In the genomic region with DNA sequence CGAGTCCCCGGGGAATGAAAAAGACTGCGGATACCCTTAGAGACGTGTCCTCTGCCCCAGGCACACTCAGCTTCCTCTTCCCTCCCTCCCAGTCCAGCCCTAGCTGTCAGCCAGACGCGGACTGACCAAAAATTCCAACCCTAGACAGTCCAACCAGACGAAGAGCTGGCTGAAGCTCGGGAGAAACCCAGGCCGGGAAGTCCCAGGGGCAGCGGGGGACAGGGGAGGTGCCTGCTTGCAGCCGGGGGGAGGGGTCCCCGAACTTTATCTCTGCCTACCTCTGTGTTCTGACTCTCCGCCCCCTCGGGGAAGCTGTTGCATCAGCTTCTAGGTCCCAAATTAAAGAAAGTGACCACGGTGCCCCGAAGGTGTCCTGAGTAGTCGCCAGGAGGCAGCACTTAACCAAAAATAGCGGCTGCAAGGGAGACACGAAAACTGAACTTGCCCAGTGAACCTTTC, we compare ENCODE assay signal across 9 mouse cellular contexts. TPM values are rescaled to one million over a fixed set of nuclear protein-coding genes. Genes with fewer than 3 reads are reported as not detected.
DNase-seq lines count a peak whose midpoint lies in the region; ATAC-seq and TF ChIP-seq lines count a peak whose summit lies in the region.
"Had no signal": no experiment of that assay in that cellular context is flagged by ENCODE, and none has a peak within 500 bp of the region (broad histone marks: within the 10 kb centered on the region; RNA-seq: fewer than 3 reads in every experiment).

A gene (minus strand): TSS at position 158 of the 459 bp plus-strand sequence.

- H3K9ac ChIP-seq in MEL (ENCODE audit: control insufficient read depth, low read depth, low read length, poor library complexity, severe bottlenecking), result peak within 1 kb of the TSS; percentile 86
- peak within 1 kb of the TSS; percentile 60 for H3K9ac ChIP-seq in heart, embryonic 12.5 days
- no peak within 1 kb of the TSS for H3K9ac ChIP-seq in neural tube, embryonic 13.5 days

- TF ChIP-seq CTCF in MEL (IDR thresholded peaks at IDR 0.05 in 2 of 3, conservative IDR thresholded peaks at IDR 0.05 in 1 of 3; ENCODE audit: control insufficient read depth in 1 of 3, insufficient read depth in 1 of 3, low read depth in 2 of 3, low read length in 3 of 3, poor library complexity in 1 of 3, severe bottlenecking in 1 of 3), result peak; percentile 59 to 99 (median 81); a peak in 5 of 6 replicates

- peak; percentile 96 for TF ChIP-seq RAD21 in MEL (IDR thresholded peaks at IDR 0.05; ENCODE audit: low read depth, low read length)

- H3K4me3 ChIP-seq in MEL (ENCODE audit: control insufficient read depth in 1 of 2, insufficient read depth in 1 of 2, low read depth in 2 of 2, low read length in 2 of 2), result peak within 1 kb of the TSS; percentile 64 to 75
- H3K4me3 ChIP-seq in heart, embryonic 12.5 days, result peak within 1 kb of the TSS; percentile 19
- no peak within 1 kb of the TSS for H3K4me3 ChIP-seq in neural tube, embryonic 13.5 days
- H3K4me3 ChIP-seq: megakaryocyte, embryonic 14.5 days had no signal

- H3K4me1 ChIP-seq in MEL (ENCODE audit: control insufficient read depth in 1 of 2, insufficient read depth in 2 of 2, low read length in 2 of 2), result peaks cover 3 to 18% of the 10 kb centered on the region in 2 experiments
- peaks cover 36% of the 10 kb centered on the region for H3K4me1 ChIP-seq in heart, embryonic 12.5 days (replicated peaks)
- H3K4me1 ChIP-seq in neural tube, embryonic 13.5 days (replicated peaks), result peaks cover 16% of the 10 kb centered on the region

- peak; percentile 54 for DNase-seq in adrenal gland, postnatal 14 days
- DNase-seq in adrenal gland, postnatal 25 days, result no peak
- DNase-seq in MEL (ENCODE audit: low read depth, low spot score), result peak; percentile 97
- DNase-seq in liver, result peak; percentile 77
- DNase-seq in cerebellum, adult 11-12 months, result no peak

- H3K9me3 ChIP-seq in MEL (replicated peaks; ENCODE audit: insufficient read depth, low read length), result no peaks in the 10 kb centered on the region
- H3K9me3 ChIP-seq in heart, embryonic 12.5 days (replicated peaks), result no peaks in the 10 kb centered on the region
- no peaks in the 10 kb centered on the region for H3K9me3 ChIP-seq in neural tube, embryonic 13.5 days
- H3K9me3 ChIP-seq: megakaryocyte, embryonic 14.5 days had no signal

- TF ChIP-seq POLR2A in MEL (IDR thresholded peaks at IDR 0.05; ENCODE audit: control insufficient read depth in 1 of 2, insufficient read depth in 1 of 2, low read depth in 1 of 2, low read length in 2 of 2, poor library complexity in 1 of 2), result peak; percentile 78 to 82; a peak in 3 of 4 replicates

- ATAC-seq in heart, embryonic 12.5 days (ENCODE audit: insufficient number of reproducible peaks, low FRiP score), result no peak
- ATAC-seq in neural tube, embryonic 13.5 days (ENCODE audit: low read depth), result no peak
- no peak for ATAC-seq in inflammation-experienced regulatory T-cells, adult 6 months

- peaks cover 12% of the 10 kb centered on the region for H3K79me2 ChIP-seq in MEL (ENCODE audit: control insufficient read depth, insufficient read depth, low read length, poor library complexity)

- H3K36me3 ChIP-seq in MEL (ENCODE audit: control insufficient read depth in 1 of 2, insufficient read depth in 2 of 2, low read length in 2 of 2), result peaks cover 0 to 13% of the 10 kb centered on the region in 2 experiments; a peak in 2 of 4 replicates
- no peaks in the 10 kb centered on the region for H3K36me3 ChIP-seq in heart, embryonic 12.5 days
- H3K36me3 ChIP-seq in neural tube, embryonic 13.5 days, result no peaks in the 10 kb centered on the region

- no peaks in the 10 kb centered on the region for H3K27me3 ChIP-seq in MEL (ENCODE audit: control insufficient read depth in 1 of 2, insufficient read depth in 2 of 2, low read length in 2 of 2)
- H3K27me3 ChIP-seq in heart, embryonic 12.5 days (replicated peaks), result no peaks in the 10 kb centered on the region
- peaks cover 40% of the 10 kb centered on the region for H3K27me3 ChIP-seq in neural tube, embryonic 13.5 days
- H3K27me3 ChIP-seq: megakaryocyte, embryonic 14.5 days had no signal

- 4% methylated on average over 19 of the region's 19 CpGs for WGBS in heart, embryonic 12.5 days
- WGBS in neural tube, embryonic 13.5 days, result 7% methylated on average over 19 of the region's 19 CpGs

- TF ChIP-seq EP300 in MEL (IDR thresholded peaks at IDR 0.05; ENCODE audit: low read depth in 1 of 2, low read length in 2 of 2), result peak in 1 of 2 experiments; percentile 78; a peak in 2 of 4 replicates

- peak within 1 kb of the TSS; percentile 60 for H3K4me2 ChIP-seq in heart, embryonic 12.5 days
- peak within 1 kb of the TSS; percentile 21 for H3K4me2 ChIP-seq in neural tube, embryonic 13.5 days

- peak within 1 kb of the TSS; percentile 89 for H3K27ac ChIP-seq in MEL (ENCODE audit: control insufficient read depth, low read depth, low read length)
- H3K27ac ChIP-seq in heart, embryonic 12.5 days (ENCODE audit: poor library complexity, severe bottlenecking), result no peak within 1 kb of the TSS
- H3K27ac ChIP-seq in neural tube, embryonic 13.5 days (replicated peaks), result no peak within 1 kb of the TSS

TF ChIP-seq in MEL, 35 proteins besides CTCF, POLR2A, EP300 and RAD21 (continues in another document):
- TF ChIP-seq CHD1 (IDR thresholded peaks at IDR 0.05; ENCODE audit: low read depth, low read length) (no peak), SMC3 (IDR thresholded peaks at IDR 0.05; ENCODE audit: low read depth, low read length) (peak; percentile 95), ETS1 (IDR thresholded peaks at IDR 0.05; ENCODE audit: low read depth, low read length) (peak; percentile 78), UBTF (IDR thresholded peaks at IDR 0.05; ENCODE audit: borderline replicate concordance, insufficient read depth, low read depth, low read length) (no peak), GABPA (IDR thresholded peaks at IDR 0.05; ENCODE audit: low read depth, low read length) (no peak), MYB (IDR thresholded peaks at IDR 0.05; ENCODE audit: low read depth, low read length) (no peak), POLR2AphosphoS5 (IDR thresholded peaks at IDR 0.05; ENCODE audit: borderline replicate concordance, low read depth, low read length) (no peak), MEF2A (IDR thresholded peaks at IDR 0.05; ENCODE audit: extremely low read depth, insufficient replicate concordance, low read depth, low read length, poor library complexity, severe bottlenecking) (no peak), E2F4 (IDR thresholded peaks at IDR 0.05; ENCODE audit: borderline replicate concordance, low read depth, low read length) (no peak), NRF1 (IDR thresholded peaks at IDR 0.05; ENCODE audit: insufficient read depth, low read depth, low read length, poor library complexity, severe bottlenecking) (0 out of 2 replicates have a peak, but pooled peaks have one; percentile 12), MAFK (IDR thresholded peaks at IDR 0.05; ENCODE audit: borderline replicate concordance, low read depth, low read length) (no peak), ZNF384 (IDR thresholded peaks at IDR 0.05; ENCODE audit: low read depth, low read length) (peak; percentile 52; the same call in 1 of the 2 replicates), MAX (IDR thresholded peaks at IDR 0.05; ENCODE audit: low read length) (peak; percentile 26; the same call in 1 of the 2 replicates), HCFC1 (IDR thresholded peaks at IDR 0.05; ENCODE audit: low read depth, low read length) (peak; percentile 68), ELF1 (IDR thresholded peaks at IDR 0.05; ENCODE audit: low read depth, low read length) (no peak), MYC (IDR thresholded peaks at IDR 0.05; ENCODE audit: low read depth, low read length) (peak; percentile 80; the same call in 1 of the 2 replicates), USF2 (IDR thresholded peaks at IDR 0.05; ENCODE audit: borderline replicate concordance in 1 of 2, insufficient read depth in 1 of 2, low read depth in 1 of 2, low read length in 2 of 2) (no peak), USF1 (IDR thresholded peaks at IDR 0.05; ENCODE audit: low read depth, low read length) (no peak), TCF12 (IDR thresholded peaks at IDR 0.05; ENCODE audit: low read depth, low read length) (peak; percentile 62; the same call in 1 of the 2 replicates), KAT2A (conservative IDR thresholded peaks at IDR 0.05; ENCODE audit: low read depth, low read length) (no peak; the same call in 1 of the 2 replicates), RCOR1 (IDR thresholded peaks at IDR 0.05; ENCODE audit: low read depth, low read length) (peak; percentile 53; the same call in 1 of the 2 replicates), CHD2 (IDR thresholded peaks at IDR 0.05; ENCODE audit: low read length) (no peak; the same call in 1 of the 2 replicates), TBP (IDR thresholded peaks at IDR 0.05; ENCODE audit: low read depth, low read length) (peak; percentile 80; the same call in 1 of the 2 replicates), SIN3A (IDR thresholded peaks at IDR 0.05; ENCODE audit: low read length) (peak; percentile 94), MXI1 (IDR thresholded peaks at IDR 0.05; ENCODE audit: low read depth, low read length) (peak; percentile 64; the same call in 1 of the 2 replicates), GATA1 (IDR thresholded peaks at IDR 0.05; ENCODE audit: low read depth, low read length) (peak; percentile 39; the same call in 1 of the 2 replicates), NELFE (IDR thresholded peaks at IDR 0.05; ENCODE audit: low read depth, low read length) (peak; percentile 72), TAL1 (IDR thresholded peaks at IDR 0.05; ENCODE audit: low read length) (no peak), JUND (IDR thresholded peaks at IDR 0.05; ENCODE audit: low read depth, low read length) (0 out of 2 replicates have a peak, but pooled peaks have one; percentile 12), ZC3H11A (IDR thresholded peaks at IDR 0.05; ENCODE audit: low read depth, low read length) (peak; percentile 90), BHLHE40 (IDR thresholded peaks at IDR 0.05; ENCODE audit: borderline replicate concordance, low read depth, low read length) (no peak), ZMIZ1 (IDR thresholded peaks at IDR 0.05; ENCODE audit: low read depth, low read length) (peak; percentile 74; the same call in 1 of the 2 replicates)

RNA-seq across cellular contexts. Expression of the gene that starts here (rescaled TPM):
- 4.6 and 6.5 TPM in 2 replicates for total RNA-seq in adrenal gland, postnatal 14 days (2021)
- total RNA-seq in adrenal gland, postnatal 25 days (2021), result 5.4 and 5.9 TPM in 2 replicates
- total RNA-seq in MEL (2012; rRNA removed), result 20.1 and 42.4 TPM in 2 replicates
- polyA plus RNA-seq in MEL (2012; ENCODE audit: insufficient read depth in 1 of 2, insufficient read length in 2 of 2, low read depth in 1 of 2, low replicate concordance in 2 of 2, missing spikeins in 1 of 2), result 10 to 100 TPM in 1 of 2 experiments, not detected in 1; 65.6 TPM
- 8.0 and 8.3 TPM in 2 replicates for polyA plus RNA-seq in heart, embryonic 12.5 days (2016; fragmentation: Nextera tagmentation; extraction: Ambion mirVana)
- polyA plus RNA-seq in neural tube, embryonic 13.5 days (2015; fragmentation: Nextera tagmentation; extraction: Ambion mirVana), result 6.7 and 7.9 TPM in 2 replicates
- polyA plus RNA-seq in inflammation-experienced regulatory T-cells, adult 6 months (2017; shearing (Covaris generic)), result 1 to 10 TPM in 1 of 3 experiments, under 1 TPM in 2; 0.42 to 2.5 (median 0.49) TPM

Comparison
In these comparisons a context has a peak if more than half of its experiments do, and no peak if none do; other contexts are left out.
1. DNase-seq: peak in adrenal gland, postnatal 14 days (single experiment), MEL (single experiment) and liver (single experiment); none in adrenal gland, postnatal 25 days (single experiment) and cerebellum, adult 11-12 months (single experiment).